Mouse (Mus musculus): ENCODE data around the gene Vwa2.

Vwa2 gene

GRCm38 (mm10) chr19:56947971-56948610, 74.0 kb downstream of the Vwa2 start:
- no peak for DNase-seq (ENCODE audit: low spot score in 2 of 2)

DNA sequence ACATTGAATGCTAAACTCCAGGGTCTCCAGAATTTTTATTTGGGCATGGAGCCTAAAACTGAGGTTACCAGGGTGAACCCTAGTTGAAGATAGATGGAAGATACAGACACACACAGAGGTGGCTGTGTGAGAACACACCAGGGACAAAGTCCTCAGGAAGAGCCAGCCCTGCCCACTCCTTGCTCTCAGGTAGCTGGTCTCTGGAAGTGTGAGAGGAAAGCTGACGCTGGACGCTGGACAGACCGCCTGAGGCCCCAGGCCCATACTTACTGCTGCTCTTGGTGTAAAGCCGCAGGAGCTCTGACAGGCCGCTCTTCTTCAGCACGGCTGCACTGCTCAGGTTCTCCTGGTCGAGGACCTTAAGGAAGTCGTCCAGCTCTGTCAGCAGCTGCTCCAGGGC, 75.8 kb downstream of the Vwa2 start:
- DNase-seq (ENCODE audit: low spot score in 2 of 2) = no peak

DNA sequence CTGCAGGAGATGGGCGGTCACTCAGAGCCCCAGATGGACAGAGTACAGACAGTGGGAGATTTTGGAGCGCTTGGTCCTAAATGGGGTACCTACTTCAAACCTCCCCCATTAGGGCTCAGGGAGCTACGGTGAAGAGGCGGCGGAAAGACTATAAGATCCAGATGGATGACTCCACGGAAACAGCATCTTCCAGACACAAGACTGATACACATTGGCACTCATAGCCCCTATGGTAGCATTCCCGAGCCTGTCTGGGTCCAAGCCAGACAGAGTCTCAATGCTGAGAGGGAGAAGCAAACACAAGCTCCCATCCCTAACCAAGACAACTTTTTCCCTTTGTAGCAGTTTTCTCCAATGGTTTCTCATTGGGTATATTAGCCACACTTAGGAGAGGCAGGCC, 76.8 kb downstream of the Vwa2 start:
- DNase-seq (ENCODE audit: low spot score in 2 of 2) = no peak

DNA sequence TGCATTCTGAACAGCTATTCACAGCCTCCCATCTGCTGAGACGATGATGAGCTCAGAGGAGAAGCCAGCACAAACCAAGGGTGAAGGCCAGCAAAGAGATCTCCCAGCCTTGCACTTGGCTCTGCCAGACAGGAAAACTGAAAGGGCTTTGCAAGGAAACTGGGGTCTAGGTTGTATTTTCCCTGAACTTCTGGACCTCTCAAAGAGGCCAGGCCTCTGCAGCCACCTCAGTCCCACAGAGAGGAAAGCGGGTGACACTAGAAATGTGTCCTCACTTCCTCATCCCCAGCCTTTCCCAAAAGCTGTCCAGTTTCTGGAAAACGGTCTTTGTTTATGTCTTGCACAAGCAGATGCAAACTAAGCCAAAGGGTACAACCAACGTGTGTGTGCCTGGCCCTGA, 79.8 kb downstream of the Vwa2 start:
- no peak for DNase-seq (ENCODE audit: low spot score in 2 of 2)

GRCm38 (mm10) chr19:56954857-56955256, 80.8 kb downstream of the Vwa2 start:
- DNase-seq (ENCODE audit: low spot score in 2 of 2) = no peak

DNA sequence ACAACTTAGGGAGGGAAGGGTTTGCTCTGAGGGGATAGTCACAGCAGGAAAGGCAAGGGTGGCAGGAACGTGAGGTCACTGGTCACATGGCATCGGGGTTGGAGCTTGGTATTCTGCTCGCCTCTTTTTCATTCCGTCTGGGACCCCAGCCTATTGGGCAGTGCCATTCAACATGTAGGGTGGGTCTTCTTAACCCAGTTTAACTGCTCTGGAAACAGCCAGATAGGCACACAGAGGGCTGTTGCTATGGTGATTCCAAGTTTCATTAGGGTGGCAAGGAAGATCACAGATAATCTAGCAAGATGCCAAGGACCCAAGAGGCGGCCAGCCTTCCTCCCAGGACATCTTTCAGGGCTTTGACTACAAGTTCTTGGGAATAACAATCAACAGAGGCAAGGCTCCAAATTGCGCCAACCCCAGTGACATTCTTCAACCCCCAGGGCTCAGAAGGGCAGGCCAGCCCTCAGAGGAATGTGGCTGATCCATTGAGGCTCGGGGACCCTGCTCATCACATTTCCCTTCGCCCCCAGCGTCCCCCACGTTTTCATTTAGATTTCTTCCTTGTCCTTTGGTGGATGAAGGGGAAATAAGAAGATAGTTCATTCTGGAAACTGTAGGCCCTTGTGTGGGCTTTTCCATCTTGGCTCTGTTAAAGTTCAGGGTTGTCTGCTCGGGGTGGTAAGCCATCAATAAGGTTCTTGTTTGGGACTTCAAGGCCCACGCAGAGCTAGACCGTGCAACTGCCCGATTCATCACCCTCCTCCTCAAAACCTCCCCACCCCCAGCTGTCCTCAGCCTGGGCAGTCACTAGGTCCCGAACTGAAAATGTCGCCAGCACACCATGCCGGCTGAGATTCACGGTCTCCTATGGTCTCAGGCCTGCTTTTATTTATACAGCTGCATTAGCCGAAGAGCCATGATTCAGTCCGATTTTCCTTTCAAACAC, 81.8 kb downstream of the Vwa2 start:
- no peak for DNase-seq (ENCODE audit: low spot score in 2 of 2)

GRCm38 (mm10) chr19:56958011-56958410, 84.0 kb downstream of the Vwa2 start:
- no peak for DNase-seq (ENCODE audit: low spot score in 2 of 2)

DNA sequence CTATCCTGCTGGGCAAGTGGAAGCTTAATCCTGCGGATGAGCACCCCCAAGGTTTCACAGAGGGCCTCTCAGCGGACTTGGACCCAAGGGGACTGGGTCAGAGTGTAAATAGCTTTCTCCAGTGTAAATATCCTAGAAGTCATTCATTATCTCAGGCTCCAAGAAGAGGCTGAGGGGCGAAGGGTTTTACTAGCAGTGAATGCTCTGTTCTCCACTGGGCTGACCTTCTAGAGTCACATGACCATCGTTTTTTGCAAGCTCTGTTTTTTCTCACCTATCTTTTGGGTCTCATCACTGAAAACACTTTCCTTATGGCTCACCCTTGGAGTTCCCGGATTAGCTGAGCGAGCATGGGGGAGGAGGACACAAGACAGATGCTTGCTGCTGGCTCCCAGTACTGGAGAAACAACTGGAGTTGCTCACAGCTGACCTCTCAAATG, 84.6 kb downstream of the Vwa2 start:
- no peak for DNase-seq (ENCODE audit: low spot score in 2 of 2)

GRCm38 (mm10) chr19:56959057-56959456, 85.0 kb downstream of the Vwa2 start:
- no peak for DNase-seq (ENCODE audit: low spot score in 2 of 2)

- DNase-seq (ENCODE audit: low spot score in 2 of 2) = no peak
These were observed 85.6 kb downstream of the Vwa2 start for GRCm38 (mm10) chr19:56959601-56960000.

All from spleen, postnatal 36 days (tissue).